Mouse (Mus musculus): Measurements from ENCODE around the gene Sp140.
"Not testable (repeated sequence)": the region's sequence is repeated elsewhere in the genome, so short reads cannot be mapped to it uniquely, and the experiment has no call there.

Sp140 gene

DNA sequence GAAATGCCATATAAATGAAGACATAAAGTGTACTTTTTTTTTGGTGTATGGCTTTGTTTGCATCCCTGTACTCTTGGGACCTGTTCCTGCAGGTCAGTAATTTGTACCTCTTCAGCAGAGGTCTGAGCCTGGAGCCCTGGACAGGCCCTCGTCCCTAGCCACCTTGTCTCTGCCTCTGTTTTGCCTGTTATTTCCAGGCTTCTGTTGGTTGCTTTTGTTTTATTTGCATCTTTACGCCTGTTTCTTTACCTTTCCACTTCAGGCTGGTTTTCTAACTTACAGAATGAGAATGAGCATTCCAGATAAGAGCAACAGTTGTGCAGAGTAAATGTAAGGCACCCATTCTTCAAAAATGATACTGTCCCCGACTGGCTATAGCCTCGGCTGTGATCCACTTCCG lies at the start of gene Sp140:
Gene Sp140 (plus strand): TSS at position 301 of the 400 bp plus-strand sequence.
- ATAC-seq (ENCODE audit: insufficient number of reproducible peaks, low FRiP score, low TSS enrichment): not testable (repeated sequence)

DNA sequence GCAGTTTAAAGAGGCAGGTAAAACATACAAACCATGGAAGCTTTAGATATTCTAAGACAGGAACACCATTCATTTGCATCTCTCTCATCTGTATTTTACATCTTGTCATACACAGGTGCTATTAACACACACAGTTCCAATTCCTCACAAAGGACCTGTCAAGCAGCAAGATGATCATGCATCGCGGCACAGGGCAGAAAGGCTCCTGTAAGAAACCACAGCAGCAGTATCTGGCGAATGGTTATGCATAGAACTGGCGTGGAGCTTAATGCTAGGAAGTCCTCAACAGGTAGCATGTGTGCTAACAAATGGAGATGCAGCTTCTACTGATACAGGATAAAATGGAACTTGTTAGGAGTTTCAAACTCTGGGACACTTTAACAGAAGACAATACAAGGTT lies 44.9 kb upstream of the Sp140 start:
- ATAC-seq (ENCODE audit: insufficient number of reproducible peaks, low FRiP score, low TSS enrichment): not testable (repeated sequence)

DNA sequence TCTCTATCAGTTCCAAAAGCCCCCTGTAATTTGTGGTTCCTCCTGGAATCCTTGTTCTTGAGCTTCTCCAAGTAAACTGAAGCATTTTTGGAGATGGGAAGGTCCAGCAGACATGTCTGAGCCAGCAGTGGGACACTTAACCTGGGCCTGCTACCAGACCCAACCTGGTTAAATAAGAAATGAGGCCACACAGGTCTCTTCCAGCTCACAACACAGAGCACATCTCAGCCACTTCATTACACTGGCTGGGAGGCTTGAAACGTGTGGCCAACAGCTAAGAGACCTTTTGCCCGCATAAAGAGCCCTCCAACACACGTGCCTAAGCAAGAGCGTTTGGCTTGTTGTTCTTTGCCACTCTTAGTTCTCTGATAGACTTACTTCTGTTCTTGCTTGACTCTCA lies 26.6 kb upstream of the Sp140 start:
- not testable (repeated sequence) for ATAC-seq (ENCODE audit: insufficient number of reproducible peaks, low FRiP score, low TSS enrichment)

DNA sequence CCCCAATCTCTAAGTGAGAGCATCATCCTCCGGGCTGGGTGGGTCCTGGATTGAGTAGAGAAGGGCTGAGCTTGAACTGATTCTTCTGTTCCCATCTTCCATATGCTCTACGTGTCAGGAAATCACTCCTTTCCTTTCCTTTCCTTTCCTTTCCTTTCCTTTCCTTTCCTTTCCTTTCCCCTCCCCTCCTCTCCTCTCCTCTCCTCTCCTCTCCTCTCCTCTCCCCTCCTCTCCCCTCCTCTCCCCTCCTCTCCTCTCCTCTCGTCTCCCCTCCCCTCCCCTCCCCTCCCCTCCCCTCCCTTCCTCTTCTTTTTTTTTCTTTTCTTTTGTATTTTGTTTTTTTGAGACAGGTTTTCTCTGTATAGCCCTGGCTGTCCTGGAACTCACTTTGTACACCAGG lies 24.8 kb upstream of the Sp140 start, which contains the start of gene G530012D18Rik:
Gene G530012D18Rik (plus strand): TSS at position 301 of the 400 bp plus-strand sequence.
- ATAC-seq (ENCODE audit: insufficient number of reproducible peaks, low FRiP score, low TSS enrichment): not testable (repeated sequence)

DNA sequence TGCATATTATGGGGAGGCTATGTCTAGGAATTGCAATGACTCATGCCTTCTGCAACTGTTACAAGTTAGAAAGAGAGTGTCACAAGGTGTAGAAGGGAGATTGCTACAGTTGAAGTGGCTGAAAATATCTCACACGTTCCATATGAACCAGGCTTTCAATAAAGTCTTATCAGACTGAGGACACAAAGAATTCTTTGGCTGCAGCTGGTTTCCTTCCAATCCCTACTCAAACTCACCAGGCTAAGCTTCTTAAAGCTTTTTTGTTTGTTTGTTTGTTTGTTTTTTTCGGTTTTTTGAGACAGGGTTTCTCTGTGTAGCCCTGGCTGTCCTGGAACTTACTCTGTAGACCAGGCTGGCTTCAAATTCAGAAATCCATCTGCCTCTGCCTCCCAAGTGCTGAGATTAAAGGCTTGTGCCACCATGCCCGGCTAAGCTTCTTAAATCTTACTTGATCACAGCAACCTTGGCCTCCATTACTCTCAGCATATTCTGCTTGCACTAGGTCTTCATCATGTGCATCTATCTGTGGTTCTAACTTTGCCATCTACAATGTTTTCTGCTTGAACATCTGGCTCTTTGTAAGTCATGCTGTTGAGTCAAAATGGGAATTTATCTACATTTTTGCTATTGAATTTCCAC lies 21.7 kb upstream of the Sp140 start:
- ATAC-seq (ENCODE audit: insufficient number of reproducible peaks, low FRiP score, low TSS enrichment): not testable (repeated sequence)

DNA sequence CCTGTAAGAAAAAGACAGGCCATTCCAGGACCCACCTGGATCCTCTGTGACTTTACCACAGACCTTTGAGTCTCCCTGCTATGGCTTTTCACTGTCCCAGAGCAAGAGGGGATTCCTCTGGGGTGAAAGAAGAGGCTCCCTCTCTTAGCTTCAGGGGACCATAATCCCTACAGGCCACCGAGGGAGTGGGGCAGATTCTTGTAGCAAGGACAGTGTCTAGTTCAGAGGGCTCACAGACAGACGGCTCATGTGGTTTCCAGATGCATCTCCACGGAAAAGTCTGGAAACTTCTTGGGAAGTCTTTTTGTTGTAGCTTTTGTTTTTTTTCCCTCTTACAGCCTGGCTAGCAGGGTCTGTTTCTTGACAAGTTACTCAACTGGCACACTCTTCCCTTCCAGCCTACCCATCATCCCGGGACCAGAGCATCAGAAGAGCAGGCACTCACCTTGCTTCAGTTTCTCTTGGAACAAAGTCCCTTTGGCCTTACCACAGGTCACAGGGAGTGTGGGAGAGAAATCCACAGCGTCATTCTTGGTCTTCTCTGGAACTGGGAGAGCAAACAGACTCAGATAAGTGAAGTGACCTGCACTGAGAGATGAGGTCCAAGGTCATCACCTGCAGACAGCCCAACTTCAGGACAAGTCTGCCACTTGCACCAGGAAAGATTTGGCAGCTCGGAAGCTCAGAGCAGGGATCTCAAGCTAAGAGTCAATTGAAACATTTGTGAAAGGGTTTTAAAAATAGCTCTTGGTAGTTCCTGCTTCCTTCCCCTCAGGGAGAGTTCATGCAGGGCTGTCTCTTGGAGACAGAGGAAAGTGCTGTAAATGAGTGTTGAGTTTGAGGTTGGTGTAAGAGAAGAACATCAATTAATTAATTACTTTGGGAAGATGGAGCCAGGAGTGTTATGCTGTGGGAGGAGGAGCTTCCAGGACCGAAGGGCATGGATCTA lies 20.7 kb upstream of the Sp140 start:
- peak; percentile 56; the same call in 1 of the 2 replicates for ATAC-seq (ENCODE audit: insufficient number of reproducible peaks, low FRiP score, low TSS enrichment)

DNA sequence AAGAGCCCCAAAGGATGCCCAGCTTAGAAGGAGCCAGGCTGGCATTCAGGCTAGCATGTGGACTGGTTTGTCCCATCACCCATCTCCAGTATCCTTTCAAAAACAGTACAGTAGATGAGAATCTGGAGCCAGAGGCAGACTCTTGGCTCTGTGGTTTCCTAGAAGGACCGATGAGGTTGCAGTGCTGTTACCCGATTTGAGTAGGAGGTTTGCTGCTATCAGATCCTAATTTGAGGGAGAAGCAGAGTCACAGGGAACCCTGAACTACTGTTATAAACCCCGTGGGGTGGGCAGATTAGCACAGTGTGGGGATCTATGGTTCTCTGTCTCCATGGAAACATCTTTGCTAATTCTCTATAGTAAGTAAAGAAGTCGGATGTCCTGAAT lies 20.0 kb upstream of the Sp140 start:
- ATAC-seq (ENCODE audit: insufficient number of reproducible peaks, low FRiP score, low TSS enrichment): peak; percentile 61; the same call in 1 of the 2 replicates

DNA sequence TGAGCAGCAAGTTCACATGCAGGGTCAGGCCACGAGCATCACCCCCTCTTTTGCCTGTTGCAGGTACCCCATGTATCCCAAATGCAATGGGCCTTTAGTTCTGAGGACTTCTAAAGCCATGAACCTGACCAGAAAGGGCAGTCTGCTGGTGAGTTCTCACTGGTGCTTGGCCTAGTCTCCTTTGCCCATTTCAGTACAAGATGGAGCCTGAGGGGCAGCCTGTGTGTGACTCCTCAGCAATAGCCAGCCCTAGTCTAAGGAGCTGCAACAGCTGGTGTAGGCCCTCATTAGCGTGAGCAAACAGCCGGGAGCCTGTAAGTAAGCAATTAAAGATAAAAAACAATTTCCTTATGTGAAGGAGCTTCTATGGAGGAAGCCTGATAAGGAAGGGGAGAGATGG lies 19.6 kb upstream of the Sp140 start:
- ATAC-seq (ENCODE audit: insufficient number of reproducible peaks, low FRiP score, low TSS enrichment): peak; percentile 20; the same call in 1 of the 2 replicates

DNA sequence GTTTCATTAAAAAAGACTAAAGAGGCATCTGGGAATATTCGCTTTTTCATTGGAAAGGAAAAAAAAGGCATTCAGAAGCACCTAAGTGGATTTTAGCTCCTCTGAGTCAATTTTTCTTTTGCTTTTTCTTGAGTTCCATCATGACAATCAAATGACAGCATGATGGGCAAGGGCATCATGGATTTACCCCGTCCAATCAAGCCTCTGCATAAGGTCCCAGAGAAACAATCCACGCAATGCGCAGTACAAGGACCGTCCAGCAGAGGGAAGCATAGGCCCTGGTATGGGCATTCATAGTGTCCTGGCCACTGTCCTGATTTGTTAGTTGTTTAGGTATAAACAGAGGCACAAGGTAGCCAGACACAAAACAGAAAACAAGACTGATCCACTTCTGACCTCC lies 18.7 kb upstream of the Sp140 start:
- not testable (repeated sequence) for ATAC-seq (ENCODE audit: insufficient number of reproducible peaks, low FRiP score, low TSS enrichment)

DNA sequence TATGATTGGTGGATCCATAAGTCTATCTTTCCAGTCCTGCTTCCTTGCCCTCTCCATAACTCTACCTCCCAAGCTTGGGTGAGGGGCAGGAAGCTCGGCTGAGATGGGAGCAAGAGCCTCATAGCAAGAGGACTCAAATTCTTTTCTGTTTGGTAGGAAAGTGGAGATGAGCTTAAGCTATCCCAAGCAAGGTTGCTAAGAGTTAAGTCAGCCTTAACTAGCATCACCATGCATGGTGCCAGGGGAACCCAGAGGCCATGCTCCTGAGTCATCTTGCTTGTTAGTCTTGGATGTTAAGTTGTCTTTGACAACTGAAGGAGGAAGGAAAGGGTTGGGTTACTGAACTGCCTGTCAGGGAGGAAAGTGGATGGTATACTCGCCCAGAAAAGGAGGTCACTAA lies 11.5 kb upstream of the Sp140 start:
- not testable (repeated sequence) for ATAC-seq (ENCODE audit: insufficient number of reproducible peaks, low FRiP score, low TSS enrichment)

DNA sequence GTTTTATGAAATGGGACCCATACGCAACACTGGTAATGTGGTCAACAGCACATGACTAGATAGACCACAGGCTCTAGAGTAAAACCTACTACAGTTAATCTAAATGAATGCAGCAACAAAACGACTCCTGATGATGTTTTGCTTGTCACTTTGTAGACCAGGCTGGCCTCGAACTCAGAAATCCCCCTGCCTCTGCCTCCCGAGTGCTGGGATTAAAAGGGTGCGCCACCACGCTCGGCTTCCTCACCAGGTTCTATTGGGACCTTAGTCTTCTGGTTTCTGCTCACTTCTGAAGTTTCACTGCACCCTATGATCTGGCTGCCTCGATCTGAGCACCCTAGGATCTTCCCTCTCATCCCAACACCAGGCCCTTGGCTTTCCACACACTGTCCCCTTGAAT lies 7.7 kb upstream of the Sp140 start:
- not testable (repeated sequence) for ATAC-seq (ENCODE audit: insufficient number of reproducible peaks, low FRiP score, low TSS enrichment)

DNA sequence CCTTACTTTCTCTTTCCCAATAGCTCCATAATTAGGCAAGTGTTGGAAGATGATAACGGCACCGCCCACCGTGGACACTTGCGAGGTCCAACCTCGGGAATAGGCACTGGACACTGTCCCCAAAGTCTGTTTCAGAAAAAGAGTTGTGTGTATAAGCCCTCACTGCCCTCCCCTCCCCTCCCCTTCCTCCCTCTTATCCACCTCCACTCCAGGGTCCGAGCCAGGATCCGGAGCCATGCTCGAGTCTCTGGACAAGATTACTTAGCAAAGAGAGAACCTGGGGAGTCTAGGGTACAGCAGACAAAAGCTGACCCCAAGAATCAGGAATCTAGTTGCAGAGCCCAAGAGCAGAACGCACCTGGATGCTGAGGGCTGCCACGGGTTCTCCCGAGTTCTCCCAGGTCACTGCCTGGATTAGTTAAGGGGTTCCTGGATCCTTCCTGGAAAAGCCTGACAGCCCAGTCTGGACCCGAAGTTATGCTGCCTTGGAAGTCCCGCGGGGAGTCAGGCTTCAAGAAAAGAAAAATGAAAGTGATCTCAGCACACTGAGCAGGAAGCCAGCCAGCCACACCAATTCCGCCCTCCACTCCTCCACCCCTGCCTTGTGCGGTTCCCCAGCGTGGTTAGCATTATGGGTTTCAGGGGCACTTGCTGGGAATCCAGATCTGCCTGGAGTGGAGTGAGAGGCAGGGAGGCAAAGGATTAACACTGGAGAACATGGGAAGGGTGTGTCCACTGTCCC lies 1.7 kb upstream of the Sp140 start, which contains the start of gene Sp110:
Gene Sp110 (minus strand): TSS at position 547 of the 742 bp plus-strand sequence.
- not testable (repeated sequence) for ATAC-seq (ENCODE audit: insufficient number of reproducible peaks, low FRiP score, low TSS enrichment)

DNA sequence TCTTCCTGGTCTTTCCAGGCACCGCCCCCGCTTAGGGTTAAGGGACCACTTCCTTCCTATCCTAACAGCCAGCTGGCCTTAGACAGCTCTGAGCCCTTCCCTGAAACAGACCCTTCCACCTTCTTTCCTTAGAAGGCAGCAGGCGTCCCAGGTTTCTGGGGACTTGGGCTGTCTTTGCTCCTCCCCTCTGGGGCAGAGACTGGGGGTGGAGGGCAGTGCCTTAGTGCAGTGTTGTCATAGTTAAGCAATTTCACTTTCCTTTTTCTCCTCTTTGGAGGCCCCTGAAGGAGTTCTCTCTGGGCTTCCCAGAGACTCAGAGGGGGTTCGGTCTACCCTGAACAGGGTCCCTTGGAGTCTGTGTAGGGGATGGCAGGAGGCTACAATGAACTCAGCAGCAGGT lies 616 bp downstream of the Sp140 start:
- ATAC-seq (ENCODE audit: insufficient number of reproducible peaks, low FRiP score, low TSS enrichment): not testable (repeated sequence)

DNA sequence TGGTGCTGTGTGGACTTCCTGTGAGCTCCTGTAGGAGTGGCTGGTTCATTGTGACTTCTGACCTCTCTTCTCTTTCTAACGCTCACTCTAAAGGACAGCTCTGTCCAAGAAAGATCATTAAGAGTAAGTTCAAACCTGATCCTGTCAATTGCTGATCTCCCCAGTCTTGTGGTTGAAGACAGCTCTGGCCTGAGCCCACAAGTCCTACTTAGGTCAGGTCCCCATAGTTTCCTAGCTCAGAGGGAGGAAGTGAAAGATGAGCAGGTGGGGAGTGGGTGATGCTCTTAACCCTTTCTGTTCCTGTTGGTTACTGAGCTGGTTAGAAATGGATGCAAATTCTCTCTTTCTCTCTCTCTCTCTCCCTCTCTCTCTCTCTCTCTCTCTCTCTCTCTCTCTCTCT lies 4.2 kb downstream of the Sp140 start:
- ATAC-seq (ENCODE audit: insufficient number of reproducible peaks, low FRiP score, low TSS enrichment): not testable (repeated sequence)

DNA sequence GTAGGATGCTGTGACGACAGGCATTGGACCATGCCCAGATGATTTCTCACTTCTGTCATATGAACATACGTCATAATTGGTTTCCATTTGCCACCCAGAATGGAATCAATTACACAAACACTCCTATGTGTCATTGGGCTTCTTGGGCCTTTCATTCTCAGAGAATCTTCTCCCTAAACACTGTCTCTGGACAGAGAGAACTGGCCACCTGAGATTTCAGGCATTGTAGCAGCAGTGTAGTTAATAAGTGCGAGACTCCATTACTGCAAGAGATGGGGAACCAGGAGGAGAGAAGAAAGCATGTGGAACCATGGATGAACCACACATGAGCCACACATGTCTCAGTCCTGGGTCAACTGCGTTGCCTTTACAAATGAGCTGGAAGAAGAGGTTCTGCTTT lies 8.2 kb downstream of the Sp140 start:
- ATAC-seq (ENCODE audit: insufficient number of reproducible peaks, low FRiP score, low TSS enrichment): not testable (repeated sequence)

DNA sequence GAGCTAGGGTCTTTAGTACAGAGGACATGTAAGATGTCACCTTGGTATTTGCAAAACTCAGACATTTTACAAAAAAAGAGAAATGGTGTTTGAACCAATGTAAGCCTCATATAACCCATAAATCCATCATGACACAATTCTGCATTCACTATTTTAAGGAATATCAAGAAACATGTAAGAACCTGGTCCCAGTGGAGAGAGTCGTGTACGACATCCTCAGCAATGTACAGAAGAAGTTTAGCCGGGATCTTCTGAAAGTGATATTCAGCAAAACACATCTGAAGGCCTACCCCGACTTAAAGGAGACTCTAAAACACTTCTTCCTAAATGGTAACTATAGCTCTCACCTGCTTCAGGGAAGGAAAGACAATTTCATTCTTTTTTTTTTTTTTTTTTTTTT lies 10.4 kb downstream of the Sp140 start:
- ATAC-seq (ENCODE audit: insufficient number of reproducible peaks, low FRiP score, low TSS enrichment): not testable (repeated sequence)

DNA sequence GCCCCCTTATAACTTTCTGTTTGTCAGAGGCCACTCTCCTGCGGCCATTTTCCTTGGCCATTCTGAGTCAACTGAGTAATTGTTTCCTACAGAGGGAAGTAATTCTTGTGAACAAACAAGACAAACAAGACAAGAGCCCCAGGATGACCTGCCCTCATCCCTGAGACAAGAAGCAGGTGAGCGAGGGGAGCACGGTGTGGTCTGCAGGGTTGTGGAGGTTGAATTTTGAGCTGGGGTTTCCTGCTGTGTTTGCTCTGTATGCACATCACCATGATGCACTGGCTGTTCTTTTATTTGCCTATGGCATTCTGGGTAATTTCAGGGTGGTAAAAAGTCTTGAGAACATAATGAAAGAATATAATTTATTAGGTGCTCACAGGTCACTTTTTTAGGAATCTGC lies 14.9 kb downstream of the Sp140 start:
- not testable (repeated sequence) for ATAC-seq (ENCODE audit: insufficient number of reproducible peaks, low FRiP score, low TSS enrichment)

DNA sequence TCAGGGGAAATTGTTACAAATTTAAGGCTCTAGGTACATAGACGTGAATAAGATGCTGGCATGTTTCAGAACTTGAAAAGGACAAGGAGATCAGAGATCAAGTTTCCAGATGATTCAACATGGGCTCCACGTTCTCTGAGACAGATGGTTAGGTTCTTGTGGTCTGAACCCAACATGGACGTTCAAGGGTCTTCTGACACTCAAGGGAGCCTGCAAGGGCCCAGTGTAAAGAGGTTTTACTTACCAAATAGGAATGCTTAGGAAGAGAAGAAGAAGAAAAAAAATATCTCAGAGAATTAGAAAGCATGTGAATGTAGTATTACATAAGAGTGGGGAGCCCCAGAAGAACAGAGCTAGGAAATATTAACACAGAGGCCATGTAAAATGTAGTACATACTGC lies 15.6 kb downstream of the Sp140 start:
- ATAC-seq (ENCODE audit: insufficient number of reproducible peaks, low FRiP score, low TSS enrichment): not testable (repeated sequence)

DNA sequence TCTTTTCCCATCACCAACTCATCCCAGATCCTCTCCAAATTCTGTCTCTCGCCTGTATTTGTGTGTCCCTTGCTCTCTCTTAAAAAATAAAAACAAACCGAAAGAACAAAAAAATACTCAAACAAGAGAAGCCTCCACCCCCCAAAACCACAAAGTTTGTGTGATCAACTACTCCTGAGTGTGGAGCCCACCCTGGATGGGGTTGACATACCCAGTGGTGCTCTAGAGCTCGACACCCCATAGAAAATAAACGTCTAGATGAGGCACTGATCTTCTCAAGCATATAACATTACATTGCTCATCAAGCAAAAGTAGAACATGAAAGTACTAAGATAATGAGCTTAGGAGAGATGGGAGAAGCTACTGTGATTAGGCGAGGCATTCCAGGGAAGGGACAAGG lies 17.0 kb downstream of the Sp140 start:
- ATAC-seq (ENCODE audit: insufficient number of reproducible peaks, low FRiP score, low TSS enrichment): not testable (repeated sequence)

DNA sequence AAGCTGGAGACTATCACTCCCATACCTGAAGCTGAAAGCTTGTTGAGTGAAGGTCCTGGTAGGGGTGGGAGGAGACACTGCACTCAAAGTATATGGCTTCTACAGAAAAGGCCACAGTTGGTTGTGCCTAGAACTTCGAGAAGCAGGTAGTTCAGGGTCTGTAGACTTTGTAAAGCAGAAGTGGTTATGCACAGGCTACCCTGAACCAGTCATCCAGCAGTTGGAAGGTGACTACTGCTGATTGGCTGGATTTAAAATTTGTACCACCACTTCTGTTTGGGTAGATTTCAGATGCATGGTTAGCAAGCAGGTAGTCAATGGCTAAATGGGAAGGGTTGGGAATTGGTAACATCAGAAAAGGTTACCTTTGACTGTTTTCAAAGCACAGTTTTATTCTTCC lies 18.5 kb downstream of the Sp140 start:
- ATAC-seq (ENCODE audit: insufficient number of reproducible peaks, low FRiP score, low TSS enrichment): not testable (repeated sequence)

Data from cerebellum, adult (tissue).